Mouse (Mus musculus) midbrain, embryonic 16.5 days (tissue): ENCODE measurements around the gene Jak1. TPM values are rescaled to one million over a fixed set of nuclear protein-coding genes. Genes with fewer than 3 reads are reported as not detected.
A peak's percentile ranks its signal among the peaks of the same experiment; 100 is the strongest.

ENCODE experiments used
- ATAC-seq: fragments of 200-750 bp; cut with Nextera tagmentation; 2 replicates; pipeline ENCODE4 v1.8.0; 2017; ENCODE audit warnings: moderate TSS enrichment
- H3K27ac ChIP-seq: fragments of 300-500 bp; sonication (generic); 2 replicates; pipeline ENCODE4 v1.5.1; 2014; ENCODE audit warnings: mild to moderate bottlenecking, low read length, mixed read lengths
- H3K27me3 ChIP-seq: fragments of 300-500 bp; sonication (generic); 2 replicates; pipeline ENCODE4 v1.6.1; 2014; ENCODE audit warnings: low read depth, low read length, mixed read lengths; ENCODE audit not compliant: control insufficient read depth, insufficient read depth
- H3K36me3 ChIP-seq: fragments of 300-500 bp; sonication (generic); 2 replicates; pipeline ENCODE4 v1.6.1; 2014; ENCODE audit warnings: mild to moderate bottlenecking, low read length, moderate library complexity, mixed read lengths; ENCODE audit not compliant: control insufficient read depth, insufficient read depth
- H3K4me1 ChIP-seq: fragments of 300-500 bp; sonication (generic); 2 replicates; pipeline ENCODE4 v1.6.1; 2014; ENCODE audit warnings: mild to moderate bottlenecking, low read length, mixed read lengths; ENCODE audit not compliant: control insufficient read depth, insufficient read depth
- H3K4me2 ChIP-seq: fragments of 300-500 bp; sonication (generic); 2 replicates; pipeline ENCODE4 v1.6.1; 2014; ENCODE audit warnings: mild to moderate bottlenecking, low read length, mixed read lengths
- H3K4me3 ChIP-seq: fragments of 300-500 bp; sonication (generic); 2 replicates; pipeline ENCODE4 v1.5.1; 2014; ENCODE audit warnings: low read depth, mild to moderate bottlenecking, low read length, moderate library complexity, mixed read lengths
- H3K9ac ChIP-seq: fragments of 300-500 bp; sonication (generic); 2 replicates; pipeline ENCODE4 v1.6.1; 2014; ENCODE audit warnings: low read depth, low read length, mixed read lengths
- H3K9me3 ChIP-seq: fragments of 300-500 bp; sonication (generic); replicated peaks from 2 replicates; pipeline ENCODE4 v1.6.1; 2014; ENCODE audit warnings: mild to moderate bottlenecking, low read length, mixed read lengths; ENCODE audit not compliant: control insufficient read depth, poor library complexity, severe bottlenecking
- WGBS: fragments of 180-500 bp; shearing (Covaris S2); extraction: QIAGEN DNeasy Blood & Tissue Kit; methylation state at CpG from one replicate; pipeline ENCODE4 v1.1.7; 2014; 5-methylcytosine and 5-hydroxymethylcytosine counted together
- polyA plus RNA-seq: library from polyadenylated mRNA; unstranded; fragments of >200 nt; fragmentation: Nextera tagmentation; extraction: Ambion mirVana; gene quantifications from 2 replicates; pipeline ENCODE4 v1.2.1, GENCODE M21; 2015

Gene Jak1
- polyA plus RNA-seq, 1 experiment from 2014 or later = 85.3 TPM

- Histone ChIP-seq H3K27me3 (no peaks in the 10 kb centered on the region), H3K9ac (peak overlapping the region; percentile 96), H3K9me3 (no peaks in the 10 kb centered on the region), H3K4me2 (peak overlapping the region; percentile 88), H3K27ac (no peak overlapping the region; the same call in 1 of the 2 replicates), H3K4me1 (peaks cover 7% of the 10 kb centered on the region; the same call in 1 of the 2 replicates), H3K4me3 (peak overlapping the region; percentile 99), H3K36me3 (no peaks in the 10 kb centered on the region)
- 7% methylated on average over 26 of the region's 26 CpGs for WGBS
- ATAC-seq = peak; percentile 56
These were observed 928 bp downstream of the Jak1 start for GRCm38 (mm10) chr4:101263968-101264740.

- Histone ChIP-seq H3K4me2 (no peak overlapping the region), H3K9me3 (no peaks in the 10 kb centered on the region), H3K27ac (no peak overlapping the region), H3K4me3 (no peak overlapping the region), H3K36me3 (no peaks in the 10 kb centered on the region), H3K4me1 (peaks cover 7% of the 10 kb centered on the region; the same call in 1 of the 2 replicates), H3K27me3 (no peaks in the 10 kb centered on the region), H3K9ac (no peak overlapping the region)
- ATAC-seq = no peak
- WGBS = 82% methylated on average over 5 of the region's 5 CpGs
These were observed 3.5 kb downstream of the Jak1 start for GRCm38 (mm10) chr4:101261596-101261995.

GRCm38 (mm10) chr4:101260744-101261291 is 4.3 kb downstream of the Jak1 start:
- Histone ChIP-seq H3K36me3 (no peaks in the 10 kb centered on the region), H3K4me1 (peaks cover 7% of the 10 kb centered on the region; the same call in 1 of the 2 replicates), H3K4me3 (no peak overlapping the region), H3K9me3 (no peaks in the 10 kb centered on the region), H3K9ac (no peak overlapping the region), H3K27ac (no peak overlapping the region), H3K4me2 (no peak overlapping the region), H3K27me3 (no peaks in the 10 kb centered on the region)
- WGBS = 90% methylated on average over 8 of the region's 8 CpGs
- ATAC-seq = no peak

- no peak for ATAC-seq
- Histone ChIP-seq H3K9me3 (no peaks in the 10 kb centered on the region), H3K9ac (no peak overlapping the region), H3K4me3 (no peak overlapping the region), H3K4me1 (no peaks in the 10 kb centered on the region), H3K27me3 (no peaks in the 10 kb centered on the region), H3K4me2 (no peak overlapping the region), H3K36me3 (no peaks in the 10 kb centered on the region), H3K27ac (no peak overlapping the region)
- WGBS = 85% methylated on average over 3 of the region's 3 CpGs
These were observed 8.4 kb downstream of the Jak1 start for GRCm38 (mm10) chr4:101256526-101257210.

GRCm38 (mm10) chr4:101254606-101255349 is 10.3 kb downstream of the Jak1 start:
- Histone ChIP-seq H3K27ac (no peak overlapping the region), H3K9me3 (no peaks in the 10 kb centered on the region), H3K4me2 (no peak overlapping the region), H3K36me3 (no peaks in the 10 kb centered on the region), H3K9ac (no peak overlapping the region), H3K4me3 (no peak overlapping the region), H3K27me3 (no peaks in the 10 kb centered on the region), H3K4me1 (no peaks in the 10 kb centered on the region)
- 89% methylated on average over 8 of the region's 8 CpGs for WGBS
- no peak for ATAC-seq

- H3K9me3 ChIP-seq = no peaks in the 10 kb centered on the region
- H3K36me3 ChIP-seq = no peaks in the 10 kb centered on the region
- no peak overlapping the region for H3K9ac ChIP-seq
- no peak overlapping the region for H3K4me2 ChIP-seq
- no peaks in the 10 kb centered on the region for H3K27me3 ChIP-seq
- ATAC-seq = no peak
- no peak overlapping the region for H3K27ac ChIP-seq
- H3K4me1 ChIP-seq = no peaks in the 10 kb centered on the region
- WGBS = 92% methylated on average over 7 of the region's 7 CpGs
- H3K4me3 ChIP-seq = no peak overlapping the region
These were observed 11.1 kb downstream of the Jak1 start for GRCm38 (mm10) chr4:101254015-101254414.

GRCm38 (mm10) chr4:101252781-101253622 is 12.1 kb downstream of the Jak1 start:
- WGBS = 84% methylated on average over 13 of the region's 13 CpGs
- Histone ChIP-seq H3K9me3 (no peaks in the 10 kb centered on the region), H3K36me3 (no peaks in the 10 kb centered on the region), H3K9ac (no peak overlapping the region), H3K4me2 (no peak overlapping the region), H3K4me1 (no peaks in the 10 kb centered on the region), H3K27ac (no peak overlapping the region), H3K27me3 (no peaks in the 10 kb centered on the region), H3K4me3 (no peak overlapping the region)
- no peak for ATAC-seq

GRCm38 (mm10) chr4:101252016-101252415 is 13.1 kb downstream of the Jak1 start:
- no peak for ATAC-seq
- Histone ChIP-seq H3K4me1 (no peaks in the 10 kb centered on the region), H3K9ac (no peak overlapping the region), H3K36me3 (no peaks in the 10 kb centered on the region), H3K4me3 (no peak overlapping the region), H3K9me3 (no peaks in the 10 kb centered on the region), H3K27me3 (no peaks in the 10 kb centered on the region), H3K4me2 (no peak overlapping the region), H3K27ac (no peak overlapping the region)
